Mouse (Mus musculus): Measurements from ENCODE around the gene Fam219a. TPM values are rescaled to one million over a fixed set of nuclear protein-coding genes. Genes with fewer than 3 reads are reported as not detected.

Gene Fam219a
- total RNA-seq (2021), result 10 to 100 TPM; 18.6 to 21.8 TPM

- intact Hi-C loops (cut with DNase I), result loop anchor here (5.0 kb wide), 1 partner anchor 102 kb away; the partner anchor contains the start of gene Nudt2
- DNase-seq, result peak; percentile 99
Measured at GRCm38 (mm10) chr4:41569411-41569885, at the start of gene Fam219a, which contains the start of gene Dnaic1. Fam219a (minus strand) TSS chr4:41569538. Dnaic1 (plus strand) TSS chr4:41569775.

GRCm38 (mm10) chr4:41615661-41616599 is 46.6 kb upstream of the Fam219a start:
- intact Hi-C loops (cut with DNase I), result loop anchor here (2.0 to 10.0 kb wide), 3 partner anchors 91 to 147 kb away; no protein-coding TSS in a partner anchor
- DNase-seq, result no peak

- intact Hi-C loops (cut with DNase I), result loop anchor here (1.0 to 10.0 kb wide), 4 partner anchors 39 to 145 kb away; no protein-coding TSS in a partner anchor
- DNase-seq, result peak; percentile 83 to 90
Measured at GRCm38 (mm10) chr4:41614156-41614555, 44.8 kb upstream of the Fam219a start.

- intact Hi-C loops (cut with DNase I), result loop anchor here (10.0 kb wide), 1 partner anchor 87 kb away; no protein-coding TSS in a partner anchor
Measured at GRCm38 (mm10) chr4:41612166-41612565, 42.8 kb upstream of the Fam219a start.

GRCm38 (mm10) chr4:41610594-41610980 is 41.2 kb upstream of the Fam219a start:
- intact Hi-C loops (cut with DNase I), result loop anchor here (10.0 kb wide), 1 partner anchor 86 kb away; no protein-coding TSS in a partner anchor
- DNase-seq, result no peak

More at GRCm38 (mm10) chr4:41612166-41612565, 42.8 kb upstream of the Fam219a start:
- DNase-seq, result no peak

GRCm38 (mm10) chr4:41609681-41610593 is 40.6 kb upstream of the Fam219a start:
- intact Hi-C loops (cut with DNase I), result loop anchor here (10.0 kb wide), 1 partner anchor 85 kb away; no protein-coding TSS in a partner anchor
- no peak for DNase-seq

GRCm38 (mm10) chr4:41606784-41607183 is 37.4 kb upstream of the Fam219a start:
- DNase-seq, result peak; percentile 69 to 79
- intact Hi-C loops (cut with DNase I), result no loop called here

GRCm38 (mm10) chr4:41604476-41605396 is 35.4 kb upstream of the Fam219a start:
- DNase-seq, result peak in 1 of 2 experiments; percentile 33
- intact Hi-C loops (cut with DNase I), result no loop called here

GRCm38 (mm10) chr4:41602818-41603217 is 33.5 kb upstream of the Fam219a start:
- intact Hi-C loops (cut with DNase I), result no loop called here
- no peak for DNase-seq

- no peak for DNase-seq
- intact Hi-C loops (cut with DNase I), result no loop called here
Measured at GRCm38 (mm10) chr4:41583353-41583752, 14.0 kb upstream of the Fam219a start.

- DNase-seq, result no peak
- intact Hi-C loops (cut with DNase I), result no loop called here
Measured at GRCm38 (mm10) chr4:41575914-41576313, 6.6 kb upstream of the Fam219a start.

GRCm38 (mm10) chr4:41573492-41573891 is 4.2 kb upstream of the Fam219a start:
- intact Hi-C loops (cut with DNase I), result no loop called here
- no peak for DNase-seq

GRCm38 (mm10) chr4:41571490-41571889 is 2.2 kb upstream of the Fam219a start:
- no peak for DNase-seq
- intact Hi-C loops (cut with DNase I), result no loop called here

GRCm38 (mm10) chr4:41568682-41569410 is 492 bp downstream of the Fam219a start:
- peak; percentile 47 to 52 for DNase-seq
- intact Hi-C loops (cut with DNase I), result loop anchor here (1.0 to 5.0 kb wide), 2 partner anchors 15 to 102 kb away; partner anchors contain the start of gene Nudt2

GRCm38 (mm10) chr4:41568239-41568638 is 1.1 kb downstream of the Fam219a start:
- DNase-seq, result peak; percentile 35 to 38
- intact Hi-C loops (cut with DNase I), result loop anchor here (1.0 to 5.0 kb wide), 2 partner anchors 14 to 101 kb away; partner anchors contain the start of gene Nudt2

- intact Hi-C loops (cut with DNase I), result loop anchor here (5.0 kb wide), 1 partner anchor 99 kb away; the partner anchor contains the start of gene Nudt2
- no peak for DNase-seq
Measured at GRCm38 (mm10) chr4:41566123-41566522, 3.2 kb downstream of the Fam219a start.

GRCm38 (mm10) chr4:41563297-41563696 is 6.0 kb downstream of the Fam219a start:
- intact Hi-C loops (cut with DNase I), result no loop called here

GRCm38 (mm10) chr4:41557092-41557491 is 12.2 kb downstream of the Fam219a start:
- intact Hi-C loops (cut with DNase I), result no loop called here
- DNase-seq, result no peak

More at GRCm38 (mm10) chr4:41563297-41563696, 6.0 kb downstream of the Fam219a start:
- no peak for DNase-seq
